Mouse (Mus musculus) brain, embryonic 14.5 days (tissue): ENCODE data around the gene Myl12a.

ENCODE experiments used
- CTCF ChIP-seq: fragments of 200-500 bp; IDR thresholded peaks from 2 replicates; pipeline ENCODE4 v1.5.1; 2012; ENCODE audit warnings: inconsistent platforms, mild to moderate bottlenecking, moderate library complexity, borderline replicate concordance; ENCODE audit not compliant: insufficient read depth, insufficient read length; ENCODE audit errors: extremely low read depth
- POLR2A ChIP-seq: fragments of 200-500 bp; IDR thresholded peaks from 2 replicates; pipeline ENCODE4 v1.6.1; 2012; ENCODE audit warnings: mild to moderate bottlenecking, inconsistent platforms, borderline replicate concordance; ENCODE audit not compliant: poor library complexity, insufficient read depth, insufficient read length, severe bottlenecking; ENCODE audit errors: extremely low read depth

GRCm38 (mm10) chr17:70997836-70998235, 4.8 kb downstream of the Myl12a start:
- no peak for TF ChIP-seq POLR2A
- no peak for TF ChIP-seq CTCF
